Mouse (Mus musculus): ENCODE data around the gene Slc24a3.

The Slc24a3 gene

DNA sequence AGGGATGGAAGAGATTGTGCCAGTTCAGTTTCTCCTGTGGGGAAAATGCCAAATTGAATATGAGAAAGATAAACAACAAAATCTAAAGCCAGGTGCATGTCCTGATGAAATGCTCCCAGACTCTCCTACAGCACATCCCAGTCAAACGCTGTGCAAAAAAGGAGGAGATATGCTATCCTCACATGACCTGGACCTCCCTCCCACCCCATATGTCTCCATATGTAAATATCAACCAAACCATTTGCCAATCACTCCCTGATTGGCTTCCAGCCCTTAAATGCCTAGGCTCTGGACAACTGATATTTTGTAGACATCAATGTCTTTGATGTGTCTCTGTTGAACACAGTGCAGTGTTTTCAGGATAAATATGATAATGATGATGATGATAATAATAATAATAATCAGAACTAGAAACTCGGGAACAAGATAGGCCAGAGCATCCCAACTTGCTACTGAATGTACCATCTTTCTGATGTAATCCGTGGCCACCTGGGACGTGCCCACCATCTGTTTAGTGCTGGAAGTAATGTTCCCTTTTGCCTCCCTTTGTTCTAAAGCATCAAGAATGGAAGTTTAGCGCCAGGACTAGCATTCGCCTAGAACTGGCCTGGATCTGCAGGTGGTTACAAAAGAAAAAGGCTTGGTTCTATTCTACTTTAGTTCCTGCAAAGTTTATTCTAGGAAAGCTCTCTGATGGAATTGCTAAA lies 190.8 kb downstream of the Slc24a3 start:
- DNase-seq (ENCODE audit: low spot score in 2 of 2) = peak in 1 of 2 experiments; percentile 26

DNA sequence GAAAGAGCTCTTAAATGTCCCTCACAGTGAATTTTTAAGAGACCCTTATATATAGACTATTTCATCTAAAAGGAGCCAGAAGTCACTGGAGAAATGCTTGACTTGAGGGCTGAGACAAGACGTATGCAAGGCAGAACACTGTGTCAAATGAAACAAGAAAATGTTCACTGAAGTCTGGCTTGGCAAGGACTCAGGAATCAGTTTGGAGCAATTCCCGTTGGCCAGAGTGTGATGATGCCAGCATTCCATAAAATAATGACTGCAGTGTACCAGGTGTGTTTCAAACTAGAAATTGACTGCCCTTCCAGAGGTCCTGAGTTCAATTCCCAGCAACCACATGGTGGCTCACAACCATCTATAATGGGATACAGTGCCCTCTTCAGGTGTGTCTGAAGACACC lies 196.1 kb downstream of the Slc24a3 start:
- DNase-seq (ENCODE audit: low spot score in 2 of 2) = no peak

DNA sequence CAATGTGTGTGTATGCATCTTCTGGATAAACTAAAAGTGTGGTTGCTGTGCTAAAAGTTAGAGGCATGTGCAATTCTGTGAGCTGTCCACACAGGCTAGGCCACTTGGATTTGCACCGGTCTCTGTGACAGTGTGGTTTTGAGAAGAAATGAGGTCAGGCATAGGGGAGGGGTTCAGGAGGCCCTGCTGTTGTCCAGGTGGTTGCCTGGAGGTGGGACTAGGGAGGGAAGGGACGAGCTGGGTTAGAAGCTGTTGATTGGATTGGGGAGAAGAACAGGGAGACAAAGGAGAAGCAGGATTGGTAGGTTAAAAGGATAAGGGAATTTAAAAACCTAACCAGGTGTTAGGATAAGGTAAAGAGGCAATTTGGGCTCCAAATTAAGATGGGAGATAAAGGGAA lies 201.1 kb downstream of the Slc24a3 start:
- DNase-seq (ENCODE audit: low spot score in 2 of 2) = no peak

DNA sequence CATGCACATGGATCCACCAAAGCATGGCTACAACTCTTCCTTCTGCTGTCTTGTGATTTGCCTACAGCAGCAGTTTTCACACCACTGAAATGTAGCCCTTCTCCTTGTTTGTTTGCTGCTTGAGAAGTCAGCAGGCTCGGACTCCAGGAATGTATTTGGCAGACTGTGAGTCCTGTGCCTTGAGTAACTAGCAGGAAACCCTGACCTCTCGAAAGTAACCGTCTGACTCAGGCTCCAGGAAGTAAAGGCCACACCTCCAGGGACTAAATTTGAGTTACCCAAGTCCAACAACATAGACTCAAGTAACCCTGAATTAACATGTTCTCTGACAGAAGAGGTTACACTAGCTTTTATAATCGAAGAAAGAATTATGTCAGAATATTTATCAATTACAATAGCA lies 203.2 kb downstream of the Slc24a3 start:
- DNase-seq (ENCODE audit: low spot score in 2 of 2) = no peak

DNA sequence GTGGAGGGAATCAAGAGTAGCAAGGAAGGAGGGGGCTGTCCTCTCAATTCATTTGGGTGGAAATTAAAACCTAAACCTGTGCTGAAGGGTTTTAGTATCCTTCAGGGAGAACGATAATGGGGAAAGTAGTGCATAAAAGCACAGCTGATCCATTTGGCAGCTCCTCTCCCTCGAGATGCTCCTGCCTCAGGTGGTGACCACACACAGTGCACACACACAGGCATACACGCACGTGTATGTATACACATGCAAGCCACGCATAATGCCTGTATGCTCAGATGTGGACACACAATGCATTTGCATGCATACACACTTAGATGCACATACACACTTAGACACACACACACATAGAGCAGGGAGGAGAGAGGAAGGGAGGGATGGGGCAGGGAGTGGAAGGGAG lies 206.2 kb downstream of the Slc24a3 start:
- no peak for DNase-seq (ENCODE audit: low spot score in 2 of 2)

DNA sequence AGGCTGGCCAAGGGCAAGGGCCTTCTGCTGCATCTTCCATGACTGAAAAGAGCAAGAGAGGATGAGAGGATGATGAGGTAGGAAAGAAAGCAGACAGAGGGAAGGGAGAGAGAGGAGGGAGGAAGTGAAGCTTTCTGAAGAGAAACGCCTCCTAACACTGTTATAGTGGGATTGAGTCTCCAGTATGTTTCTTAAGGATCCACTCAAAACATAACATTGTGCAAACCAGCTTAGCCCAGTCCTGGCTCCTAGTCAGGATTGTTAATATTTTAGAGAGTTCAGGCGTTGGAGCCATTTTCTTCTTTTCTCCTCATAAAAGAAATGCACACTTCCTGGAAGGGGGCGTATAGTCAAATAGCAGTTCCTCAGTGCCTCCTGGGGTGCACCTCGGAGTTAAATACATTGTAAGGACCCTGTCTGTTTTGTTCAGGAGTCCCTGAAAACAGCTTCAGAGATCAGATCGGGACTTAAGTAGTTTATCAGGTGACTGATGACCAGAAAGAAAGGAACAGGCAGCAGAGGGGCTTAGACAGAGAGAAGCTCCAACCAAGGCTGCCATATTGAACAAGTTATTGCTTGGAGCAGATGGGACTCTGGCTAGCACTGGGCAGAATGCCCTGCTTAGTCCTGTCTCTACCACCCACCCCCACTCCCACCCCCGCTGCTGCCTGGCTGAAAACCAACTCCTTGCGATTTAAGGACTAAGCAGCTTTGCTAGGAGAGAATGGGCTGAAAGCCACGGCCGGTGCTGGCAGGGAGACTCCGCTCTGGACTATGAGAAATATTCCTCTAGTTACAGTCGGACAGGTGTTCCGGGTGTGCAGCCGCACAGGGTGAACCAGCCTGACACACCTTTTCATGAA lies 215.6 kb downstream of the Slc24a3 start:
- peak; percentile 30 to 87 for DNase-seq (ENCODE audit: low spot score in 2 of 2)

DNA sequence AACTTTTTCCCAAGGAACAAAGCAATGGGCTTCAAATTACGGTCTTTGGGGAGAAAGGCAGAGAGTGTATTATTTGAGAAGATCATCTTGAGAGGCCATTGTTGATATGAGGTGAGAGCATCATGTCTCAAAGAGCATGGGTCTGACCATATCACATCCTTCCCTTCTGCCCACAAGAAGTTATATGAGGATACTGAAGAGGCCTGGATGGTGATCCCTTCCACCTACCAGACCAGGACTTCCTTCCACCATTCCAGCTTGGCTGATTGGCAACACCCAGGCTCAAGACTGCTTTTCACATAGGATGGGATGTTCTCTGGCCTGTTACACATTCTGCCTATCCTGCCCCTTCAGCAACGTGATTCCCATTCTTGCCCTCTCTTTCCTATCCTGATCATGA lies 216.7 kb downstream of the Slc24a3 start:
- no peak for DNase-seq (ENCODE audit: low spot score in 2 of 2)

DNA sequence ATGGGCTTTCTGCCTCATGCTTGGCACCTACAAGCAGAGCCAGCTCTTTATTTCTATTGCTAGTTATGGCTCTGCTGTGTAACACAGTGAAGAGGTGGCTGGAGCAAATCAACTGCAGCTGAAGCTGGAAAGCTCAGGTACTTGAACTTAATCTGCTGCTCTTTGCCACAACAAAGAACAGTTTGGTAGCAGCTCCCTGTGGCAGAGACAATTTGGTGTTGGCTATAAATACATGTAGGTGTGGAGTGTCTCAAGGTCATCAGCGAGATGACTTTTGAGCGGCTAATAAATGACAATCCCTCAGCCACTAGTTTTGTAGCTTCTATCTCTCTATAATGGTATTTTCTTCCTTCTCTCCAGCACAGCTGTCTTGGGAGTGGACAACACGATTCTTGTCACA lies 217.7 kb downstream of the Slc24a3 start:
- no peak for DNase-seq (ENCODE audit: low spot score in 2 of 2)

DNA sequence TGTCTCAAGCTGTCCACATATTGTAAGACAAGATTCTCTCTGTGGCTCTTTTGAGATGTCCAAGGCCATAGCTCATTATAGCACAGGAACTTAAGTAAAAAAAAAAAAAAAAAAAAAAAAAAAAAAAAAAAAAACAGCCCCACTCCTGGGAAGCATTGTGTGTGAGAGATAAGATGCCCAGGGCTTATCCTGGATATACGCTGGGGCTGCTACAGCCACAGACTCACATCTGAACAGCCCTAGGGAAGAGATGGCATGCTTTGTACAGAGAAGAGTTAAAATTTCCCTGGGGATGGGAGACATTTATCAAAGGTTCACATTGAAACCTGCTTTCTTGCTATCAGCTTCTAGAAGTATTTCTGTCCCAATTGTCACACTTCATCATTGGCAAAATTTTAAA lies 218.2 kb downstream of the Slc24a3 start:
- DNase-seq (ENCODE audit: low spot score in 2 of 2) = no peak

DNA sequence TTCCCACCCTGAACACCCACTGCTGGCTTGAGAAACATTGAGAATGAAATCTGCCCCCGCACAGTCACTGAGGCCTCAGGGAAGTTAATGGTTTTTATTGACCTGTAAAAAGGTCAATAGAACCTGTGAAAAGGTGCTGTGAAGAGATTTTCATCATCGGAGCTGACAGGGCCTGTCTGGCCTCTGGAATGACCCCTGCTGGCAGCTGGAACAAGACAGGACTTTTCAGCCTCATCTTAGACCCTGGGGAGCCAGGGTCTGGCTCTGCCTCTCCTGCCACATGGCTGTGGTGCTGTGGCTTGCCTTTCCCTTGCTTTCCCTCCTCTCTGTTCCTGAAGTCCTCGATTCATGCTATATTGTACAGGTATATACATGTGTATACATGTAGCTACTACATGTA lies 228.2 kb downstream of the Slc24a3 start:
- peak in 1 of 2 experiments; percentile 23 for DNase-seq (ENCODE audit: low spot score in 2 of 2)

DNA sequence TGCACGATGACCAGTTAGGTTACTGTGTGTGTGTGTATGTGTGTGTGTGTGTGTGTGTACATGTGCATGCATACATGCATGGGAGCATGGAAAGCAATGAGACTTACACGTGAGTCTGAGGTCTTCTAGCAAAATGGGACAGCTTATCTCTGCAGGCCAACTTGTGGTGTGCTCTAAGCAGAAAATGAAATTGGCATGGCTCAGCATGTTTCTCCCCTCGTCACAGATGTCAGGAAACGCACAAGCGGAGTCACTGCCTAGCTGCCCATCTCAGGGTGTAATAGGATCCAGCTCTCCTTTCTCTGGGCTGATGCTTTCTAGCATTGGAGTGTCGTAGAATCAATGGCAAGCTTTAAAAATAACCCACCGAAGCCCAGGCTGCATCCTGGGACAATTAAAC lies 229.0 kb downstream of the Slc24a3 start:
- DNase-seq (ENCODE audit: low spot score in 2 of 2) = peak in 1 of 2 experiments; percentile 24

DNA sequence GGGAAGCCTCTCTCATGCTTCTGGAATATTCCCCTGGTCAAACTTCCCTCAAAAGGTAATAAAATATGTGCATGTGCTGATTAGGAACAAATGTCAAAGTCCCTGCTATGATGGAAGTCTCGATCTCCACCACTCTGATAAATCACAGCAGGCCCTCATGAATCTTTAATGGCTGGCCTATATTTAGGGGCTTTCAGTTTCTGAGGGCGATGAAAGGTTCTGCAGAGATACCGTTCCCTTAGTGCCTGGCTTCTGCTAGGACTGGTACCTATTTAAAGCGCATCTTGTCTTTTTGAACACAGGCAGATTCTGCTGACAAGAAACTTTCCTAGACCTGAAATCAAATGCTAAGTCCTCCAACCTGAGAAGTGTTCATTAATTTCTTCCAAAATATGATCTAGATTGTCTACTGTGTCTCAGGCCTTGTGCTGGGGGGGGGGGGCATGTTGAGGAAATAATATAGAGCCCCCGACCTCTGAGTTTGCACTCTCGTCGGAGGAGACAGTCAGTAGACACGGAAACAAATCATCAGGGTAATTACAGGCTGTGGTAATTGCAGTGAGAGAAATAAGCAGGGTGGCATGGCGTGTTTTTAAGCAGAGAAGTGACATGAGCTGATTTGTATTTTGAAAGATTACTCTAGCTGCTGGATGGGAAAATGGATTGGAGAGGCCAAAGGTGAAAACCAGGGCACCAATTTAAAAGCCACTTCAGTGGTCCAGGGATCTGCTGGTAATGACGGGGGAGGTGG lies 230.1 kb downstream of the Slc24a3 start:
- DNase-seq (ENCODE audit: low spot score in 2 of 2) = no peak

DNA sequence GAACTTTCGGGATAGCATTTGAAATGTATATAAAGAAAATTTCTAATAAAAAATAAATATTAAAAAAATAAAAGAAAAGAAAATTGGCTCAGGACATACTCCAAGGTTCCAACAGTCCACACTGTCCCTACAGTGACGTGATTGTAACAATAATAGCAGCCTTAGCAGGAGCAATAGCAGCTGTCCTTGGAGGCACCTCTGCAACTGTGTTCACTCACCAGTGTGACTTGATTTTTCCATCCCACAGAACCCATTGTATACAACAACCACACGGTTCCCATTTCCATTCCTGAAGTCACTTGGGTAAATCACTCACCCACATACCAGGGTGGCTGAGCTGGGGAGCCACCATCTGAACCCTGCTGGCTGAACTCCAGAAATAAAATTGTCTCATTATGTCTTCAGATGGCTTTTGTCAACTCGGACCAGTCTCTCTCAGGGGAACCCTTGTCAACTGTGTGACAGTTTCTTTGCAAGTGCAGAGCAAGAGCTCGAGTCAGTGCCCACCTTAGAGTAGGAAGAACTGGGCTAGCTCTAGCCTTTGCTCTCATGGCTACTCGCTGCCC lies 233.8 kb downstream of the Slc24a3 start:
- DNase-seq (ENCODE audit: low spot score in 2 of 2) = no peak

DNA sequence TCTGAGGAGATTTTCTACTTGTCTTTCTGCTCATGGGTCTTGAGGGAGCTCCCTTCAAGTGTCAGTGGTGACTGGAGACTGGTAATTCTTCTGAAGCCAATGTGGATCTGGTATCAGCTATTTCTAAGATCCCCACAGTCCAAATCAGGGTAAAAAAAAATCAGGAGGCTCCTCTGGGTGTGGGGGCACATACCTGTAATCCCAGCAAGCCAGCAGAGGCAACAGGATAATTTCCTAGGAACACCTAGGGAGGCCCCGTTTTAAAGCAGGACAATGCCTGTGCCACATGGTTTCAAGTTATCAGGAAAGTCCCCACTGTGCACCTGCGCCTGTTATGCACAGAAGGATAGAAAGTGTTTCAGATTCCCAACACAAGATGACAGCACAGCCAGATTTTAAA lies 234.4 kb downstream of the Slc24a3 start:
- DNase-seq (ENCODE audit: low spot score in 2 of 2) = no peak

DNA sequence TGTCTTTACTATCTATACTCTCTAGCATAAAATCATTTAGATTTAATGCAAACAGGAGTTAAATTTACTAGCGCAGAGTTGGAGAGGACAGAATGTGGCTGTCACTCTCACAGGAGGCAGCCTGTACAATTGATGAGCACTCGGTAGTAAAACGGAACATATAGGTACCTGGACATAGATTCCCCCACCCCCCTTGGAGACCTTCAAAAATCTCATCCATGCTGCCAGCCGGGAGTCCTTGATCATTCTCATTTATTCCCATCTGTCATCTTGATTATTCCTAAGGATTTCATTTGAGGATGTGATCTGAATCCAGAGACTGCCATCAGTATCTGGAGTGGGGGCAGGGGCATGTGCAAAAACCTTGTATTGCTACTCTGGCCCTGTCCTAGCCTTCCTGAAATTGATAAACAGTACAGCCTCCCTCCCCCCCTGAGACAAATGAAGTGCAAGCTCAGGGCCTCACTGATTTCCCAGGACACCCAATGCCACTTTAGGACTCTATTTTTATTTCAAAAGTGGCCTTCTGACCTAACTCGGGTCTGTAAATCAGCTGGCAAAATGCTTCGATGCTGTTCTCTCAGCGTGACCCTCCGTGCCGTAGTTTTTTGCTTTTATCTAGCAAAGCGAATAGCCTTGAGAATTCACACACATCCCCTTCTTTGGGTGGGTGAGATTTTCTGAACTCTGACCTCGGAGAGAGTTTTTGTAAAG lies 237.4 kb downstream of the Slc24a3 start:
- no peak for DNase-seq (ENCODE audit: low spot score in 2 of 2)

DNA sequence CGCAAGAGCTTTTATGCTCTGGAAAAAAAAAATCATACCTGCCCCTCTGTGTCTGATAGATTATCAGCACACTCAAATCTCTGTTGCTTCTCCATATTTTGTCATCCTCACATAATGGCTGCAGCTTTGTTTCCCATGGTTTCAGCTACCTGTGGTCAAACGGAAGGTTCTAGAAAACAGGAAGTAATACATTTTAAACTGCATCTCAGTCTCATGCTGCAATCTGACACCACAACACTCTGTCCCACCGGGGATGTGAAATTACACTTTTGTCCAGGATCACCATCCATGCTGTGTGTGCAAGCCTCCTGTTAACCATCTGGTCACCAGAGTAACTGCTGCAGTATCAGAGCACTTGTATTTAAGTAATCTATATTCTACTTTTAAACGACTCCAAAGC lies 238.2 kb downstream of the Slc24a3 start:
- no peak for DNase-seq (ENCODE audit: low spot score in 2 of 2)

DNA sequence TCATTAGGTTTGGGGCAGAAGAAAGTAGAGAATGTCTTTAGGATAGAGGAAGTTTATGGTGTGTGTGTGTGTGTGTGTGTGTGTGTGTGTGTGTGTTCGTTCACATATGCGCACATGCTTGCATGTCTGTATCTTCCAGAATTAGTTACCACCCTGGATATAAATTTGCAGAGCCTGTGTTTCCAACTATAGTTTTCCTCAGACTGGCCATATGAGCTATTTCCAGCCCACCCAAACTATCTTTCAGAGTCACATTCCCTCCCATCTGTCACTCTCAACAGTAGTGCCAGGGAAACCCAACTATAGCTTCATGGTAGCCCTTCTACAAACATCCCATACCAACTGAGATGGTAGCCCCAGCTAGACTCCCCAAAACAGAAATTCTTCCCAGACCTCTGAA lies 250.2 kb downstream of the Slc24a3 start:
- DNase-seq (ENCODE audit: low spot score in 2 of 2) = no peak

DNA sequence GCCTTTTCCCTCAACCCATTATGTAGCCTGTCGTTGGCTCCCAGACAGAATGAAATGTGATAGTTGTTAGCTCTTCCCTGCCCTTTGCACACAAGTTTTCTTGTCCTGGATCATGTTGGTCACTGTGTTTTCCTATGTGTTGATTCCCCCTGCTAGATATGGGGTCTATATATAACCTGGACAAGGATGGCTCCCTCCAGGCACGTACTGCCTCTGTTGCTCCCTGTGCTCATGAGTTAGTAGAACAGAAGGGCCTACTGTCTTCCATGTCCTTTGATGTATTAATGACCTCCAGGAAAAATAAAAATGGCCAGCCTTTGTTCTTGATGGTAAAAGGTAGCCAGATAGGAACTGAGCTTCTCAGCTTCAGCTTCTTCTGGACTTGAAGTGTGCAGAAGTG lies 251.5 kb downstream of the Slc24a3 start:
- DNase-seq (ENCODE audit: low spot score in 2 of 2) = no peak

DNA sequence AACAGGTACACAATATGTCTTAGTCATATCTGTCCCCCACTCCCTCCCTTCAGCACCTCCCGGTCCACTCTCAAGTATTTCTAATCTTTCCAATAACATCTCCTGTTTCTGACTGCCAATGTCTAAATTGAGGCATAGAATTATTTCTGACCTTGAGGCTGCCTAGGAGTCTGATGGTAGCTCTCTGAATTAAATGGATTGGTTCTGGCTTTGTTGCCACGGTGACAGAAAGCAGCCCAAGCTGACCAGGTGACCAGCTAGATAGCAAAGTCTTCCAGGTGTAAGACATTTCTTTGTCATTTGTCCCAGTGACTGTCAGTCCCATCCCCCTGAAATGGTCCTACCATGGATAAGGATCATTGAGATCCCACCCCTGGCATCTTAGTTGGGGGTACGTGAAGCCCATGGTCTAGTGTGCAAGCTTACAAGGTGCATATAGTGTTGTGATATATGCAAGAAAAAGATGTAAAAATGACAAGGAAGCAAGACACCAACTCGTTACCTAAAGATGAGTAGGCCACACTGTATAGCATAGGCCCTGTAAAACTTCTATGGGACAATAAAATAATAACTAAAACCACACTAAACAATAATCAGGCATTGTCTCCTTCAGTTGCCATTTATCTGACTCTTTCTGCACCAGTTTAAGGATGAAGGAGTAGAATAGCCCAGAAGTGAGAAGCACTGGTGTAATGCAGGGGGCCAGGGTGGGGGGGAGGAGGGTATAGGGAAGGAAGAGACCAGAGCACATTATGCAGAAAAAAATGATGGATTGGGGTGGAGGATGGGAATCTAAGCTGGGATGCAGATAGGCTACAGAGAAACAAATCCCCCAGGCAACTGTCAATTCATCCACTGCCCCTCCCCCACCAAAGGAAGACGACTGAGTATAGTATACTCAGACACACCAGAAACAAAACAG lies 253.7 kb downstream of the Slc24a3 start:
- no peak for DNase-seq (ENCODE audit: low spot score in 2 of 2)

DNA sequence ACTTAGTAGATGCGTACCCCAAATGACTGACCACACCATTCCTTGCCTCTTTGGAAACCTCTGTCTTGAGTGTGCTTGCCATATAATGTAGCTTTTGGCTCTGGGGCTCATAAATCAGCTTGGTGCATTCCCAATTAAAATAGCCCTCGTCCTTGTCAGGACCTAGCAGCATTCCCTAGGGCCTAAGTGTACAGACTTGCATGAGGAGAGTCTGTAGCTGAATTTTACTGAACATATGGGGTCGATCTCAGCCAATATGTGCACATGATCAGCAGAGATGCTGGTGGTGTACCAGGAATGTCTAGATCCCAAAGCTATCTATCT lies 254.3 kb downstream of the Slc24a3 start:
- DNase-seq (ENCODE audit: low spot score in 2 of 2) = no peak

DNA sequence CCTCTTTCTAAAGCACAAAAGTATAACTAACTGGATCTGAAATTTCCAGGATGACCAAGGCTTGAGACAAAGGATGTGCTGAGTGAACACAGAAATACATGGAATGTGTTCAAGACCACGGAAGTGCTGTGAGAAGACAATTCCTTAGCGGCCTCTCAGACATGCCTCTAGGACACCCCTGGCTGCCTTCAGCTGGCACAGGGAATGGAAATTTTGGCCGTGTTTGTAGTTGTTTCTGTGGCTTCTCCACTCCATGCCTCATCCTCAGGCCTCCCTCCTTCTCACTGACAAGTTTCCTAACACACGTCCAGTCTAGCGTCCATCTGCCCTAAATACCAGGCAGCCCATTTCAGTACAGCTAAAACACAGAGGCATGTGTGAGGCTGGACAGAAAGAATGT lies 262.4 kb downstream of the Slc24a3 start:
- no peak for DNase-seq (ENCODE audit: low spot score in 2 of 2)
